Mouse (Mus musculus): Measurements from ENCODE around the gene Eif3a.

GRCm38 (mm10) chr19:60755438-60756191 is 34.8 kb downstream of the Eif3a start, which contains the start of gene Nanos1:
- TF ChIP-seq GATA1 (IDR thresholded peaks at IDR 0.05; ENCODE audit: borderline replicate concordance, low read length), result no peak
- TF ChIP-seq FLI1 (IDR thresholded peaks at IDR 0.05; ENCODE audit: low read length), result no peak
